Mouse (Mus musculus): Measurements from ENCODE around the gene Suclg2. TPM values are rescaled to one million over a fixed set of nuclear protein-coding genes. Genes with fewer than 3 reads are reported as not detected.
A peak's percentile ranks its signal among the peaks of the same experiment; 100 is the strongest.

The Suclg2 gene
- total RNA-seq, 1 experiment = 42.9 TPM

GRCm38 (mm10) chr6:95675059-95675705 lies 43.4 kb downstream of the Suclg2 start:
- Histone ChIP-seq H3K4me3 (ENCODE audit: insufficient read depth in 1 of 2, low read depth in 1 of 2, low read length in 2 of 2, poor library complexity in 1 of 2, severe bottlenecking in 1 of 2) (no peak overlapping the region), H3K9me3 (ENCODE audit: control insufficient read depth, insufficient read depth, low read depth, low read length) (no peaks in the 10 kb centered on the region), H3K4me1 (ENCODE audit: control insufficient read depth in 2 of 2, insufficient read depth in 2 of 2, low read length in 2 of 2, poor library complexity in 1 of 2) (peaks cover 2% of the 10 kb centered on the region in 2 experiments; a peak in 2 of 4 replicates), H3K36me3 (ENCODE audit: control insufficient read depth, insufficient read depth, low read length, poor library complexity, severe bottlenecking) (peaks cover 7% of the 10 kb centered on the region), H3K9ac (ENCODE audit: insufficient read depth, low read depth, low read length, poor library complexity, severe bottlenecking) (no peak overlapping the region), H3K27ac (ENCODE audit: insufficient read depth, low read depth, low read length, poor library complexity, severe bottlenecking) (no peak overlapping the region)
- in situ Hi-C loops (cut with MboI; ENCODE audit: low sequenced_read_pairs in 2 of 2, unreplicated experiment in 2 of 2) = no loop called here
- no peak for DNase-seq (ENCODE audit: low read depth, low spot score)
- TF ChIP-seq MAFK (IDR thresholded peaks at IDR 0.05; ENCODE audit: insufficient read depth, low read depth, low read length) (no peak), HCFC1 (IDR thresholded peaks at IDR 0.05; ENCODE audit: borderline replicate concordance, insufficient read depth, low read length) (no peak), CHD2 (IDR thresholded peaks at IDR 0.05; ENCODE audit: low read depth, low read length) (no peak)

- no peak for DNase-seq (ENCODE audit: low read depth, low spot score)
- no peak overlapping the region for H3K27ac ChIP-seq (ENCODE audit: insufficient read depth, low read depth, low read length, poor library complexity, severe bottlenecking)
These were observed 43.9 kb downstream of the Suclg2 start for GRCm38 (mm10) chr6:95674651-95675050.

GRCm38 (mm10) chr6:95669335-95669729 lies 49.3 kb downstream of the Suclg2 start:
- in situ Hi-C loops (cut with MboI; ENCODE audit: low sequenced_read_pairs in 2 of 2, unreplicated experiment in 2 of 2) = no loop called here
- Histone ChIP-seq H3K9me3 (ENCODE audit: control insufficient read depth, insufficient read depth, low read depth, low read length) (no peaks in the 10 kb centered on the region), H3K4me3 (ENCODE audit: insufficient read depth in 1 of 2, low read depth in 1 of 2, low read length in 2 of 2, poor library complexity in 1 of 2, severe bottlenecking in 1 of 2) (no peak overlapping the region), H3K27ac (ENCODE audit: insufficient read depth, low read depth, low read length, poor library complexity, severe bottlenecking) (no peak overlapping the region), H3K36me3 (ENCODE audit: control insufficient read depth, insufficient read depth, low read length, poor library complexity, severe bottlenecking) (peaks cover 4% of the 10 kb centered on the region; the same call in 1 of the 2 replicates), H3K4me1 (ENCODE audit: control insufficient read depth in 2 of 2, insufficient read depth in 2 of 2, low read length in 2 of 2, poor library complexity in 1 of 2) (no peaks in the 10 kb centered on the region), H3K9ac (ENCODE audit: insufficient read depth, low read depth, low read length, poor library complexity, severe bottlenecking) (no peak overlapping the region)
- DNase-seq (ENCODE audit: low read depth, low spot score) = peak; percentile 45
- no peak for TF ChIP-seq ZC3H11A (IDR thresholded peaks at IDR 0.05; ENCODE audit: borderline replicate concordance, low read depth, low read length)
- TF ChIP-seq MAFK (IDR thresholded peaks at IDR 0.05; ENCODE audit: insufficient read depth, low read depth, low read length) = no peak
- TF ChIP-seq ZNF384 (IDR thresholded peaks at IDR 0.05; ENCODE audit: low read depth, low read length) = no peak
- no peak for TF ChIP-seq HCFC1 (IDR thresholded peaks at IDR 0.05; ENCODE audit: borderline replicate concordance, insufficient read depth, low read length)
- TF ChIP-seq CHD2 (IDR thresholded peaks at IDR 0.05; ENCODE audit: low read depth, low read length) = no peak

More at GRCm38 (mm10) chr6:95674651-95675050, 43.9 kb downstream of the Suclg2 start:
- in situ Hi-C loops (cut with MboI; ENCODE audit: low sequenced_read_pairs in 2 of 2, unreplicated experiment in 2 of 2) = no loop called here
- Histone ChIP-seq H3K4me1 (ENCODE audit: control insufficient read depth in 2 of 2, insufficient read depth in 2 of 2, low read length in 2 of 2, poor library complexity in 1 of 2) (peaks cover 0 to 2% of the 10 kb centered on the region in 2 experiments; a peak in 1 of 4 replicates), H3K9me3 (ENCODE audit: control insufficient read depth, insufficient read depth, low read depth, low read length) (no peaks in the 10 kb centered on the region), H3K4me3 (ENCODE audit: insufficient read depth in 1 of 2, low read depth in 1 of 2, low read length in 2 of 2, poor library complexity in 1 of 2, severe bottlenecking in 1 of 2) (no peak overlapping the region), H3K9ac (ENCODE audit: insufficient read depth, low read depth, low read length, poor library complexity, severe bottlenecking) (no peak overlapping the region), H3K36me3 (ENCODE audit: control insufficient read depth, insufficient read depth, low read length, poor library complexity, severe bottlenecking) (peaks cover 2% of the 10 kb centered on the region)
- no peak for TF ChIP-seq CHD2 (IDR thresholded peaks at IDR 0.05; ENCODE audit: low read depth, low read length)
- no peak for TF ChIP-seq ZC3H11A (IDR thresholded peaks at IDR 0.05; ENCODE audit: borderline replicate concordance, low read depth, low read length)
- TF ChIP-seq HCFC1 (IDR thresholded peaks at IDR 0.05; ENCODE audit: borderline replicate concordance, insufficient read depth, low read length) = no peak
- TF ChIP-seq ZNF384 (IDR thresholded peaks at IDR 0.05; ENCODE audit: low read depth, low read length) = no peak
- no peak for TF ChIP-seq MAFK (IDR thresholded peaks at IDR 0.05; ENCODE audit: insufficient read depth, low read depth, low read length)

- Histone ChIP-seq H3K27ac (ENCODE audit: insufficient read depth, low read depth, low read length, poor library complexity, severe bottlenecking) (no peak overlapping the region), H3K4me1 (ENCODE audit: control insufficient read depth in 2 of 2, insufficient read depth in 2 of 2, low read length in 2 of 2, poor library complexity in 1 of 2) (no peaks in the 10 kb centered on the region), H3K36me3 (ENCODE audit: control insufficient read depth, insufficient read depth, low read length, poor library complexity, severe bottlenecking) (peaks cover 4% of the 10 kb centered on the region; the same call in 1 of the 2 replicates), H3K4me3 (ENCODE audit: insufficient read depth in 1 of 2, low read depth in 1 of 2, low read length in 2 of 2, poor library complexity in 1 of 2, severe bottlenecking in 1 of 2) (no peak overlapping the region), H3K9ac (ENCODE audit: insufficient read depth, low read depth, low read length, poor library complexity, severe bottlenecking) (no peak overlapping the region), H3K9me3 (ENCODE audit: control insufficient read depth, insufficient read depth, low read depth, low read length) (no peaks in the 10 kb centered on the region)
- no peak for DNase-seq (ENCODE audit: low read depth, low spot score)
- in situ Hi-C loops (cut with MboI; ENCODE audit: low sequenced_read_pairs in 2 of 2, unreplicated experiment in 2 of 2) = no loop called here
- TF ChIP-seq CHD2 (IDR thresholded peaks at IDR 0.05; ENCODE audit: low read depth, low read length) (no peak), MAFK (IDR thresholded peaks at IDR 0.05; ENCODE audit: insufficient read depth, low read depth, low read length) (no peak), HCFC1 (IDR thresholded peaks at IDR 0.05; ENCODE audit: borderline replicate concordance, insufficient read depth, low read length) (no peak), ZNF384 (IDR thresholded peaks at IDR 0.05; ENCODE audit: low read depth, low read length) (no peak), ZC3H11A (IDR thresholded peaks at IDR 0.05; ENCODE audit: borderline replicate concordance, low read depth, low read length) (no peak)
These were observed 49.8 kb downstream of the Suclg2 start for GRCm38 (mm10) chr6:95668629-95669334.

Measured in ES-E14 (cell line).